Mouse (Mus musculus) telencephalon, adult 2 months (tissue): ENCODE results near the gene Rtn4.
"Not testable (repeated sequence)": the region's sequence is repeated elsewhere in the genome, so short reads cannot be mapped to it uniquely, and the experiment has no call there.

ENCODE experiments used
- DNase-seq: peaks from one replicate; pipeline ENCODE4 v3.0.0-alpha.2; 2011; ENCODE audit warnings: low read depth, low spot score

Gene Rtn4

DNA sequence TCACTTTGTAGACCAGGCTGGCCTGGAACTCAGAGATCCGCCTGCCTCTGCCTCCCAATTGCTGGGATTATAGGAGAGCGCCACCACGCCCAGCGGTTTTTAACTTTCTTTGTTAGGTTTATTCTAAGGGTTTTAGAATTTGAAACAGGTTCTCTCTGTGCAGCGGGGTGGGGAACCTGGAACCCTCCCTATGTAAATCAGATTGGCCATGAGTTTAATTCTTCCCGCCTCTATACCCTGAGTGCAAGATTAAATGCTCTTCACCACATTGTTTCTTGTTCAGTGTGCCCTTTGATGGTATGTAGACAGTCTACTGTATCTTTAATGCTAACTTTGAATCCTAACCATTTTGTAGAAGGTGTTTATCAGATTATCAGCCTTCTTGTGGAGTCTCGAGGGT, 21.4 kb downstream of the Rtn4 start:
- DNase-seq, result no peak

DNA sequence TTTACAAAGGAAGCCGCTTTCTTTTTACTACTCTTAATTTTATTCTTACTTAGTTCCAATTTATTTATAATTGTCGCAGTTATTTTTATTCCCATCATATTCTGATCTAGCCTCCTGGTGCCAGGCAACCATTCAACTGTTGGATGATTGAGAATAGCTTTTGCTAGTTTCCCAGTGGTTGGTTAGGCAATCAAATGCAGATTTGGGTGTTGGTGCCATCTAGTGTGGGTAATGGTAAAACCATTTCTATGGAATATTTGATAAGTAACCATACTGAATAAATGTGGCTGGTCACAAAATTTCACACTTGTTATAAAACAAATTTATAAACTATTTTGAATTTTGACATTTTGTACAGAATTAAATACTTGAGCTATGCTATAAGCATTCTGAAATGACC, 22.0 kb downstream of the Rtn4 start:
- no peak for DNase-seq

DNA sequence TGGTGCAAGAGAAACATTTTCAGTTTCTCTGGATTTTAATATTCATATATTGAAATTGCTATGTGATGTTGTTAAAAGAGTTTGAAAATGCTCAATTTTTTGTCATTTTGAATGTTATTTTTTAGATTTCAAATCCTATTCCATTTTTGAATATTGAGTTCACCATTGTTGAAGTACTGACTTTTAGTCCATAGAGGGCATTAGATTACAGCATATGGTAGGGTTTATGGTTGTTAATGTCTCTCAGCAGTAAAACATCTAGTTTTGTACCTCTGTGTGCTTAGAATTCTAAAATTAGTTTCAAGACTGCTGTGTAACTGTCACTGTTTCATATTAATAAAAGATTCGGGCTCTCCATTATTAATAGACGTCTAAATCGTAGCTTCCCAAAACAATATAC, 22.8 kb downstream of the Rtn4 start:
- no peak for DNase-seq

DNA sequence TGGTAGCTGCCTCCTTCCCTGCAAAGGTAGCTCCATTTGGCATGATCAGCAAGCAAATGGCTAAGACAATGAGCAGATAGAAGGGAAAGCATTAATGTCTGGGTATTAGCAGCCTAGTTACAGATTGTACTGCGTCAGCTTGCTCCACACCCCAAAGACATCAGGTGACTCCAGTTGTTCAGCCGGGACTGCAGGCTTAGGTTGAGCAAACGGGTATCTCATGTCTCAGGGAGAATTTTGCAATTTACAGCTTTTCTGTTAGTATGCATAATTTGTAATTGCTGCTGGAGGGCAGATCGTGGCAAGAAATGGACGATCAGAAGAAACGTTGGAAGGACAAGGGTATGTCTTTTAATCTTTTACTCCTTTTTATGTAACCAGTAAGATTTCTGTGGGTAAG, 25.8 kb downstream of the Rtn4 start:
- peak; percentile 63 for DNase-seq

DNA sequence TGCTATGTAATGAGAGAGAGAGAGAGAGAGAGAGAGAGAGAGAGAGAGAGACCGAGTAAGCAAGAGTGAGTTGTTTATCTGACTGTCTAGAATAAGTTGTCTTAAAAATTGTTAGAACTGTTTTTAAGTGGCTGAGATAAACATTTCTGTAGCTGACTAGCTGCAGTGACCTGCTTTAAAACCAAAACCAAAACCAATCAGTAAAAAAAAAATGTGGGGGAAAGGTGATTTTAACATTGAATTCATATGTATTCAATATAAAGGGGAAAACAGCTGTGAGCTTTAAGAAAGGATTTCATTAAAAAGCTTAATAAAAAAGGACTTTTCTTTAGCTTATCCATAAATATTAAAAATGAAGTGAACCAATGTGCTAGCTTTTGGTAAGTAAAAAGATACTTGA, 26.9 kb downstream of the Rtn4 start:
- no peak for DNase-seq

DNA sequence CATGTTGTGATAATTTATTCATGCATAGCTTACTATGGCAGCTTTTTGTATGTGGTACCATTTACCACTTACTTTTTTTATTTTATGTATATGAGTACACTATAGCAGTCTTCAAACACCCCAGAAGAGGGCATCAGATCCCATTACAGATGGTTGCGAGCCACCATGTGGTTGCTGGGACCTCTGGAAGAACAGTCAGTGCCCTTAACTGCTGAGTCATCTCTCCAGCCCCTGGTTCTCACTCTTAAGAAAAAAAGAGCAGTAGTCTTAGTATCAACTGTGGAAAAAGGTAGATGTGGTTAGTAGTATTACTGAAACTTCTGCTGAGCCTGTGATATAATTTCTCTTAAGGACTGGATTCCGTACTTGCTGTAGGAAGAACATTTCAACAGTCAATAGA, 31.5 kb downstream of the Rtn4 start:
- no peak for DNase-seq

DNA sequence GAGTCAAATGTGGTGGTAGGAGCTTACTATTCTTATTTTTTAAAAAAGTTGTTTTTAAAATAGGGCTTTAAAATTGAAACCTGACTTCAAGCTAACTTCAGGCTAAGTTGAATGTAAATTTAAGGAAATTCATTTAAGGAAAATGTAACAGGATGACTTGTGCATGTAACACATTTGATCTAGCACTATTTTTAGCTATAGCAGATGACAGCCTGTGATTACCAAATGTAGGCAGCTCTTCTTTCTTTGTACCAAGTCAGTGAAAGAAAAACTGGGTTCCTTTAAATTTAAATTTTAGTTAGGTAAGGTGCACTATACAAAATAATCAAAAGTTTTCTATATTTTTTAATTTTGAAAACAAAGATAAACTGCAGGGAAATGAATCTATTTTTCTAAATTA, 32.4 kb downstream of the Rtn4 start:
- peak; percentile 76 for DNase-seq

DNA sequence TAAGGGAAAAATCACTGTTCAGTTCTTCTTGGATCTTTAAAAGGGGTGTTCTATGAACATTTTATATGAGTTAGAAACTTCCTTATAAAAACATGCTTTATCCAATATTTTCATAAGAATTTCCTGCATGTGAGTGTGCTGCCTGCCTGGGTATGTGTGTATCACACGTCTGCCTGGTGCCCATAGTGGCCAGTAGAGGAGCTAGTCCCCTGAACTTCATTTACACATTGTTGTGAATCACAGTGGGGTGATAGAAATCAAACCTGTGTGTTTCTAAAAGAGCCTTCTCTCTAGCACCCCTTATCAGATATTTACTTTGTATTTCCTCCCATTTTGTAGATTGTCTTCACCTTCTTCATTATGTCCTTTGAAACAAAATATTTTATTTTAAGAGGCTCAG, 32.9 kb downstream of the Rtn4 start:
- no peak for DNase-seq

DNA sequence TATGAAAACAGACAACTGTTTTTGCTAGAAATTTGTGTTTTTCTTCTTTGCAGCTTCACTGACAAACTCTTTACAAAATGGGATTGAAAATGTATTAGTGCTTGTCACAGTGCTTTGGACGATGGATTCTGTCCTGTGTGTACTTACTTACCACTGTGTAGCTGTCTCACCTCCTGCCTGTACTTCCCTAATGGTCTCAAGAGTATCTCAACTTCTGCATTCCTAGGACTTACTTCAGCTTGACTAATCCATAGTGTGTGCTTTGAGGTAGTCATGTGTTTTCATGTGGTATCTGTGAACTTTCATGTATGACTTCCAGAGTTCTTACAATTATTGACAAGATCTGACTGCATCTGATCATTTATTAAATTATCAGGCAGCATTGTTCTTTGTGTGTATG, 35.2 kb downstream of the Rtn4 start:
- no peak for DNase-seq

DNA sequence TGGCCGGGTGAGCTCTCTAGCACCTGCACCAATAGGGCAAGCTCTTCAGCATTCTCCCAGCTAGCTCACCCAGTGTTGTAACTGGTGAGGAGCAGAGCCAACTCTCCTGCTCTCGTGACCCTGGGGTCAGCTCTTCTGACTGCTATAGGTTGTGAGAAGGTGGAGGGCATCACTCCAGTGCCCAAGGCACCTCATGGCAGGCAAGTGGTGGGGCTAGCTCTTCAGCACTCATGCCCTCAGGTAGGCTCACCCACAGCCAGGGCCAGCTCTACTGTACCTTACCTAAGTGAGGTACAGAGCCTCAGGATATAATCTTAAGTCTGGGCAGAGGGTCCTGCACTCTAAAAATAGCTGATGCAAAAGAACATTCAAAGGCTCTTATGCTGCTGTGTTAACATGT, 47.0 kb downstream of the Rtn4 start:
- no peak for DNase-seq

DNA sequence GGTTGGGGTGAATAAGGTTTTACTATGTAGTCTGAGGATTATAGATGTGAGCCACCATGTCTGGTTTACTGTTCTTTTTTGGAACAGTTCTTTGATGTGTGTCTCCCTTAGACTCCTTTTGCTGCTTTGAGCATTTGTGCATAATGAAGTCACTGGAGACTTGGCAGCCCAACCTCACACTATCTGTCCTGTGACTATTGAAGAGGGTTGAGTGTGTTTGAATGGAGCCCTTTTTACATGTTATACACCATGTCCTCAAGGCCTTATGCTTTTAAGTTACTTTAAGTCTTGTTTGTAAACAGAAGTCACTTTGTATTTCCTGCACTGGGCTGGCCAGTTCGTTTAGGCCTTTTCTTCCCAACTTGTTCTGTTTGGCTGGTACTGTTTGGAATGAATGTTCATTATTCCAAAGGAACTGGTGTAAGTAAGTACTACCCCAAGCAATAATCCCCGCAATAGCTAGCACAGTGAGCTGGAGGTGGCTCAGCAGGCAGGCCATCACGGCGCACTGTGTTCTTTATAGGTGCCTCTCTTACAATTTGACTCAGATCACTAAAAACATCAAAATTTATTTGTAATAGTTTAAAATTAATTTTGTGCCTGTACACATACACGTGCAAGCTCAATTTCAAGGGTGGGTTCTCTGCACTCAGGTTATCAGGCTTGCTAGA, 52.1 kb downstream of the Rtn4 start:
- no peak for DNase-seq

DNA sequence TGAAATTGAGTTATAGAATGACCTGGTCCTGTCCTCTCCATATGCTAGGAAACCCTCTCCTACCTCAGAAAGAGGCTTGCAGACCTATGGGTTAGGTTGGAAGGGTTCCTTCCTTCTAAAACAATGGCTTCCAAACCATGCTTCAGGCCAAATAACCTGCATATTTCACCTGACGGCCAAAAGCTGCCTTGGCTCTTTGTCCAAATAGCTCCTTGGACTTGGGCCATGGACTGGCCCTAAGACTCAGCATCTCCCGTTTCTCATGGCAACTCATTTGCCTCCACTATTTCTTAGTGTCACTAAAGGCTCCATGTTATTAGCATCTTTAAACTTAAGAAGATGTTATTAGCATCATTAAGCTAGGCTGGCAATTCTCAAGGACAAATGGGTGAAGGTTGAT, 52.8 kb downstream of the Rtn4 start:
- no peak for DNase-seq

DNA sequence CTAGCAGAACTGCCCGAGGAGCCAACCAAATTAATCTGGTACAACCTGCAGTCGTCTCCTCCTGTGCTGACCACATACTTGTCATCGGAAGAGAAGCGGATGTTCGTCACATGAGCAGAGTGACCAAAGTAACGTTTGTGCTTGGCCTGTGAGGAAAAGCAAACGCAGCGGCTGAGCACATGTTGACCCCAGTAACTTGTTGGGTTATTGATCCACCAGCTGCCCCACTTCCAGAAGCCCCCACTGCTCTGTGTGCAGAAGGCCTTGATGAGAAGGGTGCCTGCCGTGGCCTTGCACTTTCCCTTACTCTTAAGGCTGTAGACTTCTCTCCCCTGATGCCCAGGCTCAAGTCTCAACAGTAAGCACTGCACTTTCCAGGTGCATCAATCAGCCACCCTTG, 53.5 kb downstream of the Rtn4 start:
- no peak for DNase-seq

DNA sequence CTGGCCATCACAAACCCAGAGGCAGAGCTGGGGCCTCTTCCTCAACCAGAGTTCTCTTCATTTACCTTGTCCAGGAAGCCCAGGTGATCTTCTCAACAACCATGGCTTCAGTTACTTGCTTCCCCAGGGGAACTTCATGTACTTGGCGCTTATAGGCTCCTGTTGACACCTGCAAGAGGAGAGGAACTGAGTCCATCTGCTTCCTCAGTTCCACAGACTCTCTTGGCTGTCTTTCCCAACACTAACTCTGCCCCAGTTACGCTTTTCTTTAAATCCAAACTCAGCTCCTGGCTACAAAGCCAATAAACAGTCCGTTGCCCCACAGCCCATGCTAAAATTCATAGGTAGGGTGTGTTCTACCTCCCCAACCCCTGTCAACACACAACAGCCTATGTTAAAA, 54.6 kb downstream of the Rtn4 start:
- peak; percentile 56 for DNase-seq

DNA sequence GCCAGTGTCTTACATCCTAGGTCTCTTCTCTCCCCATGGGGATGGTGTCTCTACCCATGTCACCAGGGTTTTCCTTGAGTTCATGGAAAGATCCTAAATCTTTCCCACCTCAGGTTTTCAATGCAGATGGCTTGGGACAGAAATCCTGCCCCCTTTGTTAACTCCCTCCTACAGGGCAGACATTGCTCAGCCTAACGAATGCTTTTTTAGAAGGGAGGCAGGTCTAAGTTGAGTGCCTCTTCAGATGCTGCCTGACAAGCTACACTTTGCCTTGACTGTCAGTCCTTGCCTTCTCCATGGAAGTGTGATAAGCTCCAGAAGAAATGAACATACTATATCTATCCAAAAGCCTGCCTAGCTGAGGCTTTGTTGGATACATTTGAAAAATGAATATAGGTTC, 55.1 kb downstream of the Rtn4 start:
- DNase-seq, result no peak

DNA sequence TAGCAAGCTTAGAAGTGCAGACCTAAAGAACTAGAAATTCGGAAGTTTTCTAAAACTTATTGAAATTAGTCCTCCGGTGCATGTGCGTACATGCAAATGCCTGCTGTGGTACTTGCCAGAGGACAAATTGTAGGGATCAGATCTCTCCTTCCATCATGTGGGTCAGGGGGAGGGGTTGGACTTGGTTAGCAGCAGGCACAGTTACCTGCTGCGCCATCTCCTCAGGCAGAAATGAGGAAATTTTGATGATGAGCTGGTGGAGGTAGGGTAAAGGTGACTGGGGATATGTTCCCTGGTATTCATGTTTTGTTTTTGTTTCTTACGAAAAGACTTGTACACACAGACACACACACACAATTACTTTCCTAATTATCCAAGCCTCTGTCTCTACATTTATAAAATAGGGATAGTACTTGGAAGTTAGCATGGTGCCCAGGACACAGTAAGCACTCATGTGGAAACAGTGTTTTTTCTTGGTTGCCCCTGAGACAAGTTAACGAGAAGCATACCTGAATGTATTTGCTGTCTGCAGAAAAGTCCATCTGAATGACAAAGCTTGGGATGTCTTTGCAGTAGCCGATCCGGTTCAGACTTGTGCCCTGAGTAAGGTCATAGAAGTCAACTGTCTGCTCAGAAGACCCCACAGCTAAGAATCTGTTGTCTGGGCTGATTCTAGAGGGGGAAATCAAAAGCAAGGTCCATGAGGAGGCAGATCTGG, 56.2 kb downstream of the Rtn4 start:
- no peak for DNase-seq

DNA sequence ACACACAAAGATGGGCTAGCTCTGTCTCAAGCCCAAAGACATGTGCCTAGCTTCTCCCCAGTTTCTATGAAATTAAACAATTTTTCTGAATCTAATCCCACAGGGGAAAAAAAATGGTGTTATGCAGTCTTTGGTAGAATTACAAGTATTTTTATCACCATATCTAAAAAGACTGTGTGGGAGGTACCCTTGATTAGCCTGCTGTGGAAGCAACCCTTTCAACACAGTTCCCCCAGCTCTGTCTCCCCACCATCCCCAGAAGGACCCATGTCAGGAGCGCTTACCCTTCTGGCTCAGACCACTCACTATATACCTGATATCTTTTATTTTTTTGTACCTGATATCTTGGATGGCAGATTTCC, 56.7 kb downstream of the Rtn4 start:
- DNase-seq, result peak; percentile 54

DNA sequence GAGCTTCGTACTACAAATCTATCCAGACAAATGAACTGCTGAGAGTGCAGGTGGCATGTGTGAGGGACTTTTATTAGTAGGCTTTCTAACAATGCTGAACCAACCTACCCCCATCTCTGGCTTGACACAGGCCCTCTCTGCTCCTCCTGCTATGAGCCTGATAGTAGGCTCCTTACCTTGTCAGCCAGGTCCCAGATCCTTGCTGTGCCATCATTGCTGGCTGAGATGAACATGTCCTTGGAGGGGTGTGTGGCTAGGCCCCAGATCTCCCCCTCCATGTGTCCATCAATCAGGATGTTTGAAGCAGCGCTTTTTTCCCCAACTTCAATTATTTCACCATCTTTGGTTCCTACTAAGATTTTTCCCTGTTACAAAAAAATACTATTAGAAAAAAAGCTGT, 58.3 kb downstream of the Rtn4 start:
- DNase-seq, result no peak

DNA sequence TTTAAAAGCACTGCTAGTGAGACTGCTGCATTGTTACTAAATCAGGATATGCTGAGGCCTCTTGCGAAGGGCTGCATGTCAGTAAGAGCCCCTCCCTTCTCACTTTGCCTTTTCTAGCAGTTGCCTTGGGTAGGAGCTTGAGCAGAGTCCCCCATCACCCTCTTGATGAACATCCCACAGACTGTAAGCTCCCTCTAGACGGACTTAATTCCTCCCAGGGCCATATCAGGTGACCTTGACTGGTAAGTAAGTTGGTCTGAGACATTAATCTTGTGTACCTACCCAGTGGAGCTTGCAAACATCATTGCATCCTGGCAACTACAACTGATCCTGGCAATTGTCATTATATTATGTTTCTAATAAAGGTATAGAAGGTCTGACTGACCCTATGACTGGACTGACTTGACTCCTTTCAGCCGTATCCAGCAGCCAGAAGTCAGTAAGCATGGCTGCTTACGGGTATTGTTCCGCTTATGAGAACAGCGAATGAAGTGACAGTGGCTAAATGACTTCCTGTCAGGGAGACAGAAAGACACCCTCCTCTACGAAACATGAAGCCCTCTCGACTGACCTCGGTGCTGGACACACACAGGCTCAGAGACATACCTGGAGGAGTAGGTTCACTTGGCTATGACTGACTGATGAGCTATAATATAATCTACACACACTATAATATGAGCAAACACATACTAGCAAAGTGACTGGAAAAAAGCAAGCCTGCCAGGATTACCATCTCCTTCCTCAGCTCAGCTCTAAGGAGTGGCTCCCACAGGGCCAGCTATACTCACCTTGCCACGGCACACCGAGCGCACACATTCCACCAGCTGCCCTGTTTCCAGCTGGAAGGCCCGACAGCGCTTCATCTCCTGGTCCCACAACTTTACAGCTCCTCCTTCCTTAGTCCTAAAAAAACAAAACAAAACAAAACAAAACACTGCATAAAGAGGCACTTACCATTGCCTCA, 59.2 kb downstream of the Rtn4 start:
- DNase-seq, result no peak

DNA sequence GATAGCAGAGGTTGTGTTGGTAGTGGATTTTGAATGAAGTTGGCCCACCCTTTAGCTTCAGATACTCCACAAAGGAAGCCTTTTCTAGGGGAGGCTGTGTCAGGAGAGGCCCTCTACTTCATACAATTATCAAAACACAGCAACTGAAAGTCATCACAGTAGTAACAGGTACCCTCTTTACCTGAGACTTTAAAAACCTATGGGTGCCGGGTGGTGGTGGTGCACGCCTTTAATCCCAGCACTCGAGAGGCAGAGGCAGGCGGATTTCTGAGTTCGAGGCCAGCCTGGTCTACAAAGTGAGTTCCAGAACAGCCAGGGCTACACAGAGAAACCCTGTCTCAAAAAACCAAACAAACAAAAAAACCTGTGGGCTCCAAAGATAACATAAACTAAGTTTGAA, 63.3 kb downstream of the Rtn4 start:
- DNase-seq, result not testable (repeated sequence)

DNA sequence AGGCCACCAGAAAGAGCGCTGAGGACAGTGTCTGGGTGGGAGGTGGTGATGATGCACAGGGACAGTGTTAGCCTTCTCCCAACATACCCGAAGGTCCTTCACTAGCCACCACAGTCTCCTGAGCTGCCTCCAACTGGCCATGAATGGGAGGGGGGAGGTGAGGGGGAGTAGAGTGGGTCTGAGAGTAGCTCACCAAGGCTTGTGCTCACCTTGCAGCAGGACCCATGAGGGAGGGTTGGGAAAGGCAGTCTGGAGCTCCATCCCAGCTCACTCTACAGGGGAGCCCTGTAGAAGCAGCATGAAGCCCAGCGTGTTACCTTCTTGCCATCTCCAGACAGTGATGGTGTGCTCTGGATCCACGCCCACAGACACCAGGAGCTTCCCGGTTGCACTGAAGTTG, 65.9 kb downstream of the Rtn4 start:
- DNase-seq, result no peak

DNA sequence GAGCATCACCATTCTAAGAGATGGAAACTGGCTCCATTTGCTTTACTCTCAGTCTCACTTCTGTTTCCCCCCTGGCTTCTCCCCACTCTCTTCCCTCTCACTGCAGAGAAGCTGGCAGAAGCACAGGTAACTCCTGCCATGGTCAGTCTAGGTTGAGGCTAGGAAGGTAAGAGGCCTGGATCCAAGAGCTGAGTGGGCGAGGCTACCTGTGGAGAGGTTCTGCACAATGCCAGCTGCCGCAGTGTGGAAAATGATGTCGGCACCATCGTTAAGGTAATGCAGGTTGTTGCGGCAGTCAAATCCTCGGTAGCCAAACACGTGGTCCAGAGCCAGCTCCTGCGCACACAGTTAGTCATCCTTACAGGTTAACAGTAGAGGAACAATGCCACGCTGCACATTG, 68.6 kb downstream of the Rtn4 start:
- no peak for DNase-seq

DNA sequence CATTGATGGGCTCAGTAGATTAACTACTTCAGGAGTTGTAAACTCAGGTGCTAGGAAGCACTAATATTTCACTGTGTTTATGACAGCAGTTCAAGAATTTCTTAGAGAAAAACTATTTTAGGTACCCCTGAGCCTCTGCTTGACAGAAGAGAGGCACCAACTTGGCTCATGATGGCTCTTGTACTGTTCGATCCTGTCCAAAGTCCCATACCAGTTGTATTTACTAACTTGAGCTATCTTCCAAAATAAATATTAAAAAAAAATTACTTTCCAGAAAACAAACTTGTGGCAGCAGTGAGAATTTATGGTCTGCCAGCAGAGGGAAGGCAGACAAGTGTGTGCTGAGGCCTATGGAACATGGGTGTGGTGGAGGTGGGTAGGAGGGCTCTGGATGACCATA, 70.0 kb downstream of the Rtn4 start:
- DNase-seq, result no peak
